Mouse (Mus musculus): ENCODE measurements around the gene Six2. TPM values are rescaled to one million over a fixed set of nuclear protein-coding genes. Genes with fewer than 3 reads are reported as not detected.

Six2 gene
- polyA plus RNA-seq, 1 experiment from 2014 or later: 8.4 TPM

- H3K4me1 ChIP-seq (ENCODE audit: control insufficient read depth, insufficient read depth, low read length): peaks cover 5% of the 10 kb centered on the region
- no peak overlapping the region for H3K27ac ChIP-seq (replicated peaks; ENCODE audit: low read depth, low read length)
- no peak overlapping the region for H3K4me3 ChIP-seq (ENCODE audit: low read depth, low read length)
- H3K9me3 ChIP-seq (ENCODE audit: control insufficient read depth, low read length): no peaks in the 10 kb centered on the region
- H3K4me2 ChIP-seq (ENCODE audit: low read depth, severe bottlenecking): no peak overlapping the region
- H3K36me3 ChIP-seq (ENCODE audit: control insufficient read depth, insufficient read depth, low read length): no peaks in the 10 kb centered on the region
- H3K9ac ChIP-seq (ENCODE audit: low read length): no peak overlapping the region
- peaks cover 85% of the 10 kb centered on the region for H3K27me3 ChIP-seq (ENCODE audit: control insufficient read depth, insufficient read depth, low read length)
- 6% methylated on average over 7 of the region's 7 CpGs for WGBS
- DNase-seq (ENCODE audit: low spot score) (peak; percentile 55), ATAC-seq (ENCODE audit: insufficient number of reproducible peaks, low FRiP score, low TSS enrichment, low read depth) (no peak)
Measured at GRCm38 (mm10) chr17:85682181-85682710, 5.8 kb downstream of the Six2 start.

- 5% methylated on average over 6 of the region's 6 CpGs for WGBS
- no peaks in the 10 kb centered on the region for H3K9me3 ChIP-seq (ENCODE audit: control insufficient read depth, low read length)
- H3K27ac ChIP-seq (replicated peaks; ENCODE audit: low read depth, low read length): no peak overlapping the region
- H3K4me3 ChIP-seq (ENCODE audit: low read depth, low read length): no peak overlapping the region
- no peak overlapping the region for H3K4me2 ChIP-seq (ENCODE audit: low read depth, severe bottlenecking)
- ATAC-seq (ENCODE audit: insufficient number of reproducible peaks, low FRiP score, low TSS enrichment, low read depth) (no peak), DNase-seq (ENCODE audit: low spot score) (peak; percentile 45)
- peaks cover 82% of the 10 kb centered on the region for H3K27me3 ChIP-seq (ENCODE audit: control insufficient read depth, insufficient read depth, low read length)
- peaks cover 3% of the 10 kb centered on the region for H3K4me1 ChIP-seq (ENCODE audit: control insufficient read depth, insufficient read depth, low read length)
- no peaks in the 10 kb centered on the region for H3K36me3 ChIP-seq (ENCODE audit: control insufficient read depth, insufficient read depth, low read length)
- no peak overlapping the region for H3K9ac ChIP-seq (ENCODE audit: low read length)
Measured at GRCm38 (mm10) chr17:85681741-85682140, 6.3 kb downstream of the Six2 start.

- H3K27ac ChIP-seq (replicated peaks; ENCODE audit: low read depth, low read length): no peak overlapping the region
- 1% methylated on average over 19 of the region's 19 CpGs for WGBS
- H3K4me3 ChIP-seq (ENCODE audit: low read depth, low read length): no peak overlapping the region
- DNase-seq (ENCODE audit: low spot score) (peak; percentile 61), ATAC-seq (ENCODE audit: insufficient number of reproducible peaks, low FRiP score, low TSS enrichment, low read depth) (no peak)
- H3K4me2 ChIP-seq (ENCODE audit: low read depth, severe bottlenecking): no peak overlapping the region
- peaks cover 75% of the 10 kb centered on the region for H3K27me3 ChIP-seq (ENCODE audit: control insufficient read depth, insufficient read depth, low read length)
- no peaks in the 10 kb centered on the region for H3K36me3 ChIP-seq (ENCODE audit: control insufficient read depth, insufficient read depth, low read length)
- H3K9ac ChIP-seq (ENCODE audit: low read length): no peak overlapping the region
- H3K9me3 ChIP-seq (ENCODE audit: control insufficient read depth, low read length): no peaks in the 10 kb centered on the region
- H3K4me1 ChIP-seq (ENCODE audit: control insufficient read depth, insufficient read depth, low read length): peaks cover 3% of the 10 kb centered on the region
Measured at GRCm38 (mm10) chr17:85680851-85681550, 7.1 kb downstream of the Six2 start.

GRCm38 (mm10) chr17:85680116-85680850 lies 7.8 kb downstream of the Six2 start:
- H3K4me1 ChIP-seq (ENCODE audit: control insufficient read depth, insufficient read depth, low read length): peaks cover 3% of the 10 kb centered on the region
- H3K27me3 ChIP-seq (ENCODE audit: control insufficient read depth, insufficient read depth, low read length): peaks cover 68% of the 10 kb centered on the region
- DNase-seq (ENCODE audit: low spot score): peak; percentile 55
- H3K36me3 ChIP-seq (ENCODE audit: control insufficient read depth, insufficient read depth, low read length): no peaks in the 10 kb centered on the region
- peak overlapping the region; percentile 41 for H3K4me2 ChIP-seq (ENCODE audit: low read depth, severe bottlenecking)
- no peak for ATAC-seq (ENCODE audit: insufficient number of reproducible peaks, low FRiP score, low TSS enrichment, low read depth)
- H3K9me3 ChIP-seq (ENCODE audit: control insufficient read depth, low read length): no peaks in the 10 kb centered on the region
- H3K9ac ChIP-seq (ENCODE audit: low read length): no peak overlapping the region
- peak overlapping the region; percentile 8; the same call in 1 of the 2 replicates for H3K4me3 ChIP-seq (ENCODE audit: low read depth, low read length)
- no peak overlapping the region for H3K27ac ChIP-seq (replicated peaks; ENCODE audit: low read depth, low read length)
- WGBS: 1% methylated on average over 21 of the region's 21 CpGs

- WGBS: under 1% methylated on average over 15 of the region's 15 CpGs
- Histone ChIP-seq H3K4me2 (ENCODE audit: low read depth, severe bottlenecking) (peak overlapping the region; percentile 41), H3K27ac (replicated peaks; ENCODE audit: low read depth, low read length) (no peak overlapping the region), H3K4me1 (ENCODE audit: control insufficient read depth, insufficient read depth, low read length) (peaks cover 3% of the 10 kb centered on the region), H3K36me3 (ENCODE audit: control insufficient read depth, insufficient read depth, low read length) (no peaks in the 10 kb centered on the region), H3K9me3 (ENCODE audit: control insufficient read depth, low read length) (no peaks in the 10 kb centered on the region), H3K9ac (ENCODE audit: low read length) (no peak overlapping the region), H3K4me3 (ENCODE audit: low read depth, low read length) (peak overlapping the region; percentile 8; the same call in 1 of the 2 replicates), H3K27me3 (ENCODE audit: control insufficient read depth, insufficient read depth, low read length) (peaks cover 65% of the 10 kb centered on the region)
- peak; percentile 83 for DNase-seq (ENCODE audit: low spot score)
- no peak for ATAC-seq (ENCODE audit: insufficient number of reproducible peaks, low FRiP score, low TSS enrichment, low read depth)
Measured at GRCm38 (mm10) chr17:85679651-85680050, 8.4 kb downstream of the Six2 start.

GRCm38 (mm10) chr17:85664618-85665320 lies 23.3 kb downstream of the Six2 start:
- Histone ChIP-seq H3K36me3 (ENCODE audit: control insufficient read depth, insufficient read depth, low read length) (no peaks in the 10 kb centered on the region), H3K9me3 (ENCODE audit: control insufficient read depth, low read length) (no peaks in the 10 kb centered on the region), H3K9ac (ENCODE audit: low read length) (no peak overlapping the region), H3K4me1 (ENCODE audit: control insufficient read depth, insufficient read depth, low read length) (0 out of 2 replicates have a peak, but pooled peaks cover 5% of the 10 kb centered on the region), H3K27ac (replicated peaks; ENCODE audit: low read depth, low read length) (no peak overlapping the region), H3K4me3 (ENCODE audit: low read depth, low read length) (peak overlapping the region; percentile 19), H3K27me3 (ENCODE audit: control insufficient read depth, insufficient read depth, low read length) (peaks cover 24% of the 10 kb centered on the region), H3K4me2 (ENCODE audit: low read depth, severe bottlenecking) (peak overlapping the region; percentile 43)
- WGBS: 1% methylated on average over 20 of the region's 20 CpGs
- ATAC-seq (ENCODE audit: insufficient number of reproducible peaks, low FRiP score, low TSS enrichment, low read depth) (no peak; the same call in 1 of the 2 replicates), DNase-seq (ENCODE audit: low spot score) (peak; percentile 84)

- DNase-seq (ENCODE audit: low spot score): no peak
- ATAC-seq (ENCODE audit: insufficient number of reproducible peaks, low FRiP score, low TSS enrichment, low read depth): no peak
- Histone ChIP-seq H3K4me2 (ENCODE audit: low read depth, severe bottlenecking) (peak overlapping the region; percentile 43; the same call in 1 of the 2 replicates), H3K9ac (ENCODE audit: low read length) (no peak overlapping the region), H3K36me3 (ENCODE audit: control insufficient read depth, insufficient read depth, low read length) (no peaks in the 10 kb centered on the region), H3K27me3 (ENCODE audit: control insufficient read depth, insufficient read depth, low read length) (peaks cover 24% of the 10 kb centered on the region), H3K9me3 (ENCODE audit: control insufficient read depth, low read length) (no peaks in the 10 kb centered on the region), H3K4me3 (ENCODE audit: low read depth, low read length) (no peak overlapping the region), H3K27ac (replicated peaks; ENCODE audit: low read depth, low read length) (no peak overlapping the region), H3K4me1 (ENCODE audit: control insufficient read depth, insufficient read depth, low read length) (0 out of 2 replicates have a peak, but pooled peaks cover 5% of the 10 kb centered on the region)
- WGBS: 24% methylated on average over 2 of the region's 2 CpGs
Measured at GRCm38 (mm10) chr17:85664202-85664601, 23.9 kb downstream of the Six2 start.

GRCm38 (mm10) chr17:85661521-85661920 lies 26.6 kb downstream of the Six2 start:
- H3K4me3 ChIP-seq (ENCODE audit: low read depth, low read length): no peak overlapping the region
- ATAC-seq (ENCODE audit: insufficient number of reproducible peaks, low FRiP score, low TSS enrichment, low read depth) (no peak), DNase-seq (ENCODE audit: low spot score) (no peak)
- H3K9ac ChIP-seq (ENCODE audit: low read length): no peak overlapping the region
- peaks cover 19% of the 10 kb centered on the region for H3K27me3 ChIP-seq (ENCODE audit: control insufficient read depth, insufficient read depth, low read length)
- no peak overlapping the region for H3K4me2 ChIP-seq (ENCODE audit: low read depth, severe bottlenecking)
- 0 out of 2 replicates have a peak, but pooled peaks cover 5% of the 10 kb centered on the region for H3K4me1 ChIP-seq (ENCODE audit: control insufficient read depth, insufficient read depth, low read length)
- no peak overlapping the region for H3K27ac ChIP-seq (replicated peaks; ENCODE audit: low read depth, low read length)
- no peaks in the 10 kb centered on the region for H3K36me3 ChIP-seq (ENCODE audit: control insufficient read depth, insufficient read depth, low read length)
- no peaks in the 10 kb centered on the region for H3K9me3 ChIP-seq (ENCODE audit: control insufficient read depth, low read length)
- 68% methylated on average over 5 of the region's 5 CpGs for WGBS

All from limb, embryonic 11.5 days (tissue).